Mouse (Mus musculus): ENCODE measurements around the gene Fcer1a.
"Not testable (repeated sequence)": the region's sequence is repeated elsewhere in the genome, so short reads cannot be mapped to it uniquely, and the experiment has no call there.

Gene Fcer1a

GRCm38 (mm10) chr1:173227081-173227480 is at the start of gene Fcer1a:
Gene Fcer1a (minus strand): TSS chr1:173227214.
- no peak for DNase-seq (ENCODE audit: low spot score in 2 of 2)

DNA sequence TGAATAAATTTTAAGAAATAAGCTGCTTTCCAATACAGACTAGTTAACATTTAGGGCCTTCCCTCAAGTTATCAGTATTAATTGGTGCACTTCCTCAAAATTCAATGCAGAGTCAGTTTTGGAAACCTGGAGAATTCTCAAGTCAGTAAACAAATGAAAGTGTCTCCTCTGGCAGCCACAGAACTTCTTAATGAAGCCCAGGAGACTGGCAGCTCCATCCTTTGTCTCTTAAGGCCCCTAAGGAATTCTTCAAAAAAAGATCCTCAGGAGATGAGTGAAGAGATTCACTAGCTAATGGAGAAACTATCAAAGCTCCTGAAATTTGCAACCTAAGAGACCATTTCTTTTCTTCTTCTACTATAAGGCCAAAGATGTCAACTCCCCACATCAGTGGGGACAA is 38.7 kb upstream of the Fcer1a start, which contains the start of gene Olfr418:
Gene Olfr418 (plus strand): TSS at position 301 of the 400 bp plus-strand sequence.
- no peak for DNase-seq (ENCODE audit: low spot score in 2 of 2)

DNA sequence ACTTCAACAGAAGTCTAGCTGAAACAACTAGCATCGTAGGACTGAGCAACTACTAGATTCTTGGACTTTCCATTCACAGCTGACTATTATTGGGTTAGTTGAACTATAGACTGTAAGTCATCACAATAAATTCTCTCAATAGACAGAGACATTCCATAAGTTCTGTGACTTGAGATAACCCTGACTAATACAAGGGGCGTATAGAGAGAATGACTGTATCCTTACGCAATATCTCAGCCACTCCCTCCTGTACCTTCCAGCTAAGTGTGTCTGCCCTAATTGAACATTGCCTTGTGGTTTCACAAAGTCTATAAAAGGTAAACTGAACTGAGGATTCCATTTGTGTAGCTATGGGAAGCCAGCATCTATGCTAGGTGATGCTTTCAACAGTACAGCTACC is 22.9 kb upstream of the Fcer1a start:
- no peak for DNase-seq (ENCODE audit: low spot score in 2 of 2)

- DNase-seq (ENCODE audit: low spot score in 2 of 2) = not testable (repeated sequence)
Observed at GRCm38 (mm10) chr1:173237004-173237403, 10.0 kb upstream of the Fcer1a start.

GRCm38 (mm10) chr1:173216481-173216880 is 10.5 kb downstream of the Fcer1a start:
- no peak for DNase-seq (ENCODE audit: low spot score in 2 of 2)

- no peak for DNase-seq (ENCODE audit: low spot score in 2 of 2)
Observed at GRCm38 (mm10) chr1:173212092-173212491, 14.9 kb downstream of the Fcer1a start, which contains the start of gene Olfr1404. Gene Olfr1404 (plus strand): TSS chr1:173212392.

DNA sequence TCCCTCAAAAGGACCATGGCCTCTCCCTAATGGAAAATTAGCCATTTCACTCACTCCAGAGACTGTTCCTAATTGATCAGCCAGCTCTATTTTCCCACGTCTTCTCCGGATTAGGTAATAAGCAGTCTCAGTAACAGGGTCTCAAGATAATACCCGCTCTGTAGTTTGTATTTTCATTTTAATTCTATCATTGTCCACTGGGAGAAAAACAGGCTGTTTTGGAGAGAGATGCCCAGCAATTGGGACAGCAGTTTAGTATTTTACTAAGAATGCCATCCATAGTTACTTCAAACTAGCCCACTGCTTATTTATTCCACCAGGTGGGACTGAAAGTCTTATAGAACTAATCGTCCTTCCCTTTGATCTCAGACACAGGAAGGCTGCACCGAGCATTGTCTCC is 29.5 kb downstream of the Fcer1a start, which contains the start of gene Olfr218:
Gene Olfr218 (plus strand): TSS at position 301 of the 400 bp plus-strand sequence.
- no peak for DNase-seq (ENCODE audit: low spot score in 2 of 2)

GRCm38 (mm10) chr1:173196359-173196758 is 30.7 kb downstream of the Fcer1a start:
- no peak for DNase-seq (ENCODE audit: low spot score in 2 of 2)

GRCm38 (mm10) chr1:173192059-173192458 is 35.0 kb downstream of the Fcer1a start:
- no peak for DNase-seq (ENCODE audit: low spot score in 2 of 2)

DNA sequence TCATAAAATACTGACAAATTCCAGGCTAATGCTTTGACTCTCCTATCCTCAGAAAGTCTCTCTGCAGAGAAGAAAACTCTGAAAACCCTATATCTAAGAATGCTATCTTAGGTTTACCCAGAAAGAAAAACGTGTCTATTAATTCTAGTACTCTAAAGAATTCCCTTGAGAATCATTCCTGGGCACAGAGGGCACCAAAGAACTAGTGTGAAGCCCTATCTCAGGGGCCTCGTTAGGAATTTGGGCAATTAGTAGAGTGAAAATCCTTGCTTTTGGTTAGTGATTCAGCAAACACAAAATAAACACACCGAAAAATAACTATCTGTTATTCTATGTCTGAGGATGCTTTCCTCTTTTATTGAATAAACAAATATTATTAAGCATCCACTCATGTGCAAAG is 36.5 kb downstream of the Fcer1a start, which contains the start of gene Olfr1406:
Gene Olfr1406 (minus strand): TSS at position 101 of the 400 bp plus-strand sequence.
- no peak for DNase-seq (ENCODE audit: low spot score in 2 of 2)

DNA sequence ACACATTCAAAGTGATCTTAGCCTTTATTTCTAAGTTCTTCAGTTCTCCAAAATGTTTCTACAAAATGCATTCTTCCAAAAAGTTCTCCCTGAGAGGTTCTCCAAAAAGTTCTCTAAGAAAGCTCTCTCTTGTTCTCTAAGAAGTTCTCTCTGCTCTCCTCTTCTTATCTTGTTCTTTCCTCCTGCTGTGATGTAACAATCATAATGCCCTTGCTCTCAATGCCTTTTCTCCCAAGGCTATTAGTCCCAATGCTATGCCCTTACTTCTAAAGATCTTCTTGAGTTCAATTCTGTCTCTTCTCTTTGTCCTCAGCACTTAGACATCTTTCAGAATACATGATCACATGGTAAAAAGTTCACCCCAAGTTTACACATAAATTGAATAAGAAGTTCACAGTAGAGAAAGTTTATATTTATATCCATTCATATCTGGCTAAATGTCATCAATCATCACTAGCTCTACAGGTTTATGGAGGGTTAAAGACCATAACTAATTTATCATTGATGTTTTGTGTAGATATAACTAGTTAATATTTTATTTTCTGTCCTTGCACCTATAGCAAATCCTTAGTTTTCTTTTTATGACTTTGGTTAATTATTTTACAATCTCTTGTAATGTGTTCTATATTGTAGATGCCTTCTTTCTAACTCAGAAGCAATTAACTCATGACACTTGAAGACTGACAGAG is 52.7 kb downstream of the Fcer1a start:
- DNase-seq (ENCODE audit: low spot score in 2 of 2) = no peak
